Mouse (Mus musculus): ENCODE data around the gene Ctbs.
"Not testable (repeated sequence)": the region's sequence is repeated elsewhere in the genome, so short reads cannot be mapped to it uniquely, and the experiment has no call there.

The Ctbs gene

DNA sequence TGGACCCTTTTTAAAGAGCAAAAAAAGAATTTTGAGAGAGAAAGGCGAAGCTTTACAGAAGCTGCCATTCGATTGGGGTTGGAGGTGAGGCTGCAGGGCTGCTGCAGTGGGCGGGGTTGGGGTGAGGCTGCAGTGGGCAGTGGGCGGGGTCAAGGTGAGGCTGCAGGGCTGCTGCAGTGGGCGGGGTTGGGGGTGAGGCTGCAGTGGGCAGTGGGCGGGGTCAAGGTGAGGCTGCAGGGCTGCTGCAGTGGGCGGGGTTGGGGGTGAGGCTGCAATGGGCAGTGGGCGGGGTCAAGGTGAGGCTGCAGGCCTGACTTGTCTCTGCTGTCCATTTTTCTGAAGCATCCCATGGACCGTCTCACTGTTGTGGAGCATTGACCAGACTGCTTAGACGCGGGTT is 16.5 kb upstream of the Ctbs start:
- not testable (repeated sequence) for DNase-seq (ENCODE audit: low read depth in 1 of 2, low spot score in 2 of 2)

DNA sequence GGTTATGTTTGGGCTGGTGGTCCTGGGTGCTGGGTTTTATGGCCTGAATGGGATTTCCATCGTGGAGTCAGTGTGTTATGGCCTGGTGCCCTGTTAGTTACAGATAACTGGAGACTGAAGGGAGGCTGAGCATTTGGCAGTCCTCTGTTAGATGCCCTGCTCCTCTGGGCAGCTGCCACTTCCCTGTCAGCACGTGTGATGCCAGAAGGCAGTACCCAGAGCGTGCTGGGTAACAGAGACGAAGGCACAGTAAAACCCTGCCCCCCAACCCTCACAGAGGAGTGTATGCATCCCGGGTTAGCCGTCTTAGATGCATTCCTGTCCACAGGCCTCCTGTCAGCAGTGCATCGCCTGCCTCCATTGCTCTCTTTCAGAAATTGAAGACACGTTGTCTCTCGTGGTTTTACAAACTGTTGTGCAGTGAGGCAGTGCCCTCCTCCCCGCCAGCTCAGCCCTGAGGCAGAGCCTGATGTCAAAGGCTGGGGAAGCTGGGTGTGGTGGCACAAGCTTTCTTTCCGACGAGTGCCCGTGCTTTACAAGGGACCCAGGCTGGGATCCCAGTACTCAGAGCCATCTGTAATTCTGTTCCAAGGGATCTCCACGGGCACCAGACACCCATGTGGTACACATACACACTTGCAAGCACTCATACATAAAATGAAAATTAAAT is 15.8 kb upstream of the Ctbs start:
- no peak for DNase-seq (ENCODE audit: low read depth in 1 of 2, low spot score in 2 of 2)

DNA sequence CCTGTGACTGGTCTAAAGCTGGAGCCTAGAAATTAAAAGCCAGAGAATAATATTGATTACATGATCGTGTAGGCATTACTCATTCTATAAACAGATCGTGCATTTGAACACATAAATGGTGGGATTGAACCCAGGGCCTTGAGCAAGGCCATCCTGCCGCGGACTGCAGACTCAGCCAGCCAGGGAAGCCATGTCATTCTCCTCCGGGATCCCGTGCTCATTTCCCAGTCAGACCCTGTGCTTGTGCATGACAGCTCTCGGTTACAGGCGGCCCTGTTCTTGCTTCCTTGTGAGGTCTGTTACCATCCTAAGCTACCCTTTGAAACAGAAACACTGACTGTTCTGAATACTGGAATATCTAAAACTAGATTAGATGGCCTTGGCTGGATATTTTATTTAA is 14.9 kb upstream of the Ctbs start:
- DNase-seq (ENCODE audit: low read depth in 1 of 2, low spot score in 2 of 2), result no peak

DNA sequence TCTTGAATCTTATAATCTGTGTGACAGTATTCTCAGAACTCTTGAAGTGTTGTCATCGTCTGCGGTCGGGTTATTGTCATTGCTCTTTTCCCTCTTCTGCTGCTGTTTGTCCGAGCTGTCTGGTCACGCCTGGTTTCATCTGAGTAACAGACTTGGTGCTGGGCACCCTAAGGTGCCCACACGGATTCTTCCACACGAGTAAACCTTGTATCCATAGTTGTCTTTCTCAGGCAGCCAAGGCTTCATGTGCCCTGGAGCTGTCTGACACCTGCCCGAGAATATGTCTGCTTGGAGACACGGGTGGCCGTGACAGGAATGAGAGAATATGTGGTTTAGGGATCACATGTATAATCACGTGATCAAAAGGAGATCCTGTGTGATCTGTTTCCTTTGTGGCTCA is 14.1 kb upstream of the Ctbs start:
- DNase-seq (ENCODE audit: low read depth in 1 of 2, low spot score in 2 of 2), result no peak

DNA sequence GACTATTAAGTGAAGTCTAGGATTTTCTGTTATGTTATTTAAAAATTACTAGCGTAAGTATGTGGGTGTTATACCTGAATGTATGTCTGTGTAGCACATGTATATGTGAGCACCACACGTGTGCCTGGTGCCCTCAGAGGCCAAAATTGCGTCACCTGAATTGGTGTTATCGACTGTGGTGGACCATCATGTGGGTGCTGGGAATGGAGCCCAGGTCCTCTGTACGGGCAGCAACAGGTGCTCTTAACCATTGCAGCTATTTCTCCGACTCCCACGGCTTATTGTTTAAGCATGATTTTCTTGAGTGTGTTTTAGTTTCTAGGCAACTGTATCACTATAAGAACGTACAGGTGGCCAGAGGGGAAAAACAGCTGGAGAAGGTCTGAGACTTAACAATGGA is 13.5 kb upstream of the Ctbs start:
- no peak for DNase-seq (ENCODE audit: low read depth in 1 of 2, low spot score in 2 of 2)

DNA sequence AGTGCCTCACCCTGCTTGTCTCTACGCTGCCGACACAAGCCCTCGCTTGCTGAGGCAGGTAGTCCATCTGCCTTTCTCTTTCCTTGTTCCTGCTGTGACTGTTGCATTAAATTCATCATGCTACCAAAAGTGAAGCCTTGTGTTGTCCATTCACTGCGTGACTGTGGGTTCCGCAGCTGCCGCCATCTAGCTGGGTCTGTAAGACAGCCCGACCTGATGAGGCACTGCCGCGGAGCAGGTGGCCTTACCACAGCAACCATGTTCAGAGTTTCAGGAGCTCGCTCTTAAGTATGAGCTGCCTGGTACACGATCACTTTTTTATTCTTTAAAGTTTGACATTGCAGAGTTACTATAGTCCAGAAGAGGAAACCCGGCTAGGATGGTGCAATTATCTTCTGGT is 9.6 kb upstream of the Ctbs start:
- DNase-seq (ENCODE audit: low read depth in 1 of 2, low spot score in 2 of 2), result no peak

DNA sequence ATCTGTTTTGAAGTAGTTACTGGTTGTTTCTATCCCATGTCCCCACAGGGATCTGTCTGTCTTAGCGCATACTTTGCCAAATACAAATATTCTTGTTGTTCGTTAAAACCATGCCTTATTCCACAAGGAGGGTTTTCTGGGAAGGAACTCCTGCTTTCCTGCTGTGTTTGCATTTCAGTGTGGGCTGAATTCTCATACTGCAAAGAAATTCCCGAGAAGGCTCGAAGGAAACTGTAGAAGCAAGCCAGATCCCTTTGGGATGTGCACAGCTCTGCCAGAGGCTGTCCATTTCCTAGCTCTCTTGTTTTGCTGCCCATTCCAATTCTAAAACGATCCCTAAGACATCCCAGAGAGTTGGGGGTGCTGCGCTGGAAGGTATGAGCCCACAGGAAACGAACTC is 9.2 kb upstream of the Ctbs start:
- DNase-seq (ENCODE audit: low read depth in 1 of 2, low spot score in 2 of 2), result no peak

DNA sequence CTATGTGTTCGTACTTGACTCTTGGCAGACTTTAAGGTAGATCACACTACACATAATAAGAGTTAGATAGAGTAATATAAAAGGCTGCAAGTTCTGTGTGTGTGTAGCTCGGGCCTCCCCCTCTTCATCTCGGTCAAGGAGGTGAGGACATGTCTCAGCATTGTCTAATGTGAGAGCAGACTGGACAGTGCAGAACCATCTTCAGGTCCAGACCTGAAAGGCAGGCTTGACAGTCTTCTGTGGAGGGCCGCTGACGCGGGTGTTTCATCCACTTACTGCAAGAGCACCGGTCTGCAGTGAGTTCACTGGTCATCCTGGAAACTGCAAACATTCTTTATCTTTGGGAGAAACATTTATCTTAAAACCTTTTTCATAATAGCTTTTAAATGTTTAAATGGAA is 7.1 kb upstream of the Ctbs start:
- DNase-seq (ENCODE audit: low read depth in 1 of 2, low spot score in 2 of 2), result no peak

DNA sequence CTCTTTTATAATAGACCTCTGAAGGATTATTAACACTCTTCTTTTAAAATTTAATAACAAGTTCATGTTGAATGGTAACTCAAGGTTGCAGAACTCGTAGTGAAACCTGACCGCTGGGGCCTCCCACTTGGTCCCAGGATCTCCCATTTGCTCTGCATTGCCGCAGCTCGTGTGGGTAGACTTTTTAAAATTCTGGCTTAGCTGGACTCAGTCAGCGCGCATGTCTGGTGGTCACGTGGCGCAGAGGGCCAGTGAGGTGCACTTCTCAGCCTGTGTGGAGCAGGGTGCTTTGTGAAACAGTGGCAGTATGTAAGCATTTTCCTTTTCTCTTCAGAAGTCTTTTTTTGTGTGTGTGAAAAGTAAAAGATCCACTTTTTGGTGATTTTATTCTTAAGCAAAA is 6.7 kb upstream of the Ctbs start:
- no peak for DNase-seq (ENCODE audit: low read depth in 1 of 2, low spot score in 2 of 2)

DNA sequence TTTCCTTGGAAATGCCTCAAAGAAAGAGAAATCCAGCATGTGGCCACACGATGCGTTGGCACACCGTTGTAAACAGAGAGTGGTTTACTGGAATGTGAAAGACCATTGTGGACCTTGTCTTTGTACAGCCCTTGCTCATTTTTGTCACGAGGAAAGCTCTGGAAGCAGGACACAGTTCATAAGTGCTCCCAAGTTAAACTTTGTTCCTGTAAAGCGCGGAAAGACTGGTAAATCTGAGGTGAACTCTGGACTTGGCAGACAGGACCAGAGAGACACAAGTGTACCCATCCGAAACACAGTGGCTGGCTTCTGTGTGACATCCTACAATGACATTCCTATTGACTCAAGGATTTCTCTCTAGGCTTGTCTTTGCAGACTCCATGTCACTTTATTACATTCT is 6.2 kb upstream of the Ctbs start:
- no peak for DNase-seq (ENCODE audit: low read depth in 1 of 2, low spot score in 2 of 2)

DNA sequence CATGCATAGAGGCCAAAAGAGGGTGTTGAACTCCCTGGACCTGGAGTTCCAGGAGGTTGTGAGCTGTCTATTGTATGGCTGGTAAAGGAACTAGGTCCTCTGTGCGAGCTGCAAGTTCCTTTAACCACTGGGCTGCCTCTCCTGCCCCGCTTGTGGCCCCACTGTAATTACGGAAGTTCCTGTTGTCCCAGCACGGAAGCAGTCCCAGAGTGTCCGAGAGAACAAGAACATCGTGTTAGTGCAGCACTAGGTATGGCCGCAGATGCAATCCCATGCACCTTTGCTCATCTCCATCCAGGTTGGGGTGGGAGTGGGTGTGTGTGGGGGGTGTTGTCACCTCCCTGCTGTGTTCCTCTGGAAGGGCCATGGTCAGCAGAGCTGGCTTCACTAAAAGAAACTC is 4.7 kb upstream of the Ctbs start:
- DNase-seq (ENCODE audit: low read depth in 1 of 2, low spot score in 2 of 2), result peak in 1 of 2 experiments; percentile 29

DNA sequence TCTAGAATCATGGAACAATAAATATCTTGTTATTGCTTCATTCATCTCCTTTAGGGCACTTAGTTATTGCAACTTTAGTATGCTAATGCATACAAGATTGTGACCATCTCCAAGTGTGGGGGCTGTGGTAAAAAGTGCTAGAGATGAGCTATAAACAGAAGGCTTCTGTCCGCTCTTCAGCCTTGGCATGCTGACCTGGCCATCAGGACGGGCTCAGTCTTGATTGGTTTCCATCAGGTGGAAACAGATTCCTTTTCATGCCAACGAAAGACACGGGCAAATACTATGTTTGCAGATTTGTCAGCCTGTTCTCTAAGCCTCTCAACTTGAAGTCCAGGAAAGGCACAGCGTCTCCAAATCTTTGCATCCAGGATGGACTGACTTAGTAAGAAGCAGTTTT is 2.4 kb upstream of the Ctbs start:
- no peak for DNase-seq (ENCODE audit: low read depth in 1 of 2, low spot score in 2 of 2)

DNA sequence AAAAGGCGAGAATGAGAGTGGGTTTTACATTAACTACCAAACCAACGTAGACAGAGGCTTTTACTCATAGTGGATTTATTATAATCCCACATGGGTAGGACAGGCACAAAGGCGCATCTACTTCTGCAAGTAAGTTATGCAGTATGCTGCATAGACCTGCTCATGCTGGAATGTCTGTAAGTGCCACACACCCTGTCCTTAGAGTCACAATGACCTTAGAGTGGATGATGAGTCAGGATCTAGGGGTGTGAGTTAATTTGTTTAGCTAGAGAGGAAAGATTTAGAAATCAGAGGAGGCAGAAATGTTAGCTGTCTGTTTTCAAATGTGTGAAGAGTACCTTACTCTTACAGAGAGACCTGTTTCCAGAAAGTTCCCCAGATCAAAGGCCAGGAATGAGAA is 2.0 kb upstream of the Ctbs start:
- DNase-seq (ENCODE audit: low read depth in 1 of 2, low spot score in 2 of 2), result no peak

DNA sequence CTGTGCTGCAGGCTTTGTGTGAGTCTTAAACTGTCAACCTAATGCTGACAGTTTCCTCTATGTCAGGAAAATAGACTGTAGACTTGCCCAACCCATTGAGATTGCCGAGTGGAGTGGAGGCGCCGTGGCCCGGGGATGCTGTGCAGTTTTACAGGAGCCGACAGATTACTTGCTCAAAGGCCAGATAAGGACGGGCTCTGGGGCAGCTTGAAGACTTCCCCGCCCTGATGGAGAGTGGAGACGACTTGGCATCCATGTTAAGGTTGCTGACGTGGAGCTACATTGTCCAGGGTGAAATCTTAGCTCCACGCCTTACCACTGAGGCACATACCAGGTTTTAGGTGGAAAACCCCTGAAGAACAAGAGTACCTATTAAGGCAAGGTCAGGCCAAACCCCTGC is 1.2 kb upstream of the Ctbs start:
- no peak for DNase-seq (ENCODE audit: low read depth in 1 of 2, low spot score in 2 of 2)

DNA sequence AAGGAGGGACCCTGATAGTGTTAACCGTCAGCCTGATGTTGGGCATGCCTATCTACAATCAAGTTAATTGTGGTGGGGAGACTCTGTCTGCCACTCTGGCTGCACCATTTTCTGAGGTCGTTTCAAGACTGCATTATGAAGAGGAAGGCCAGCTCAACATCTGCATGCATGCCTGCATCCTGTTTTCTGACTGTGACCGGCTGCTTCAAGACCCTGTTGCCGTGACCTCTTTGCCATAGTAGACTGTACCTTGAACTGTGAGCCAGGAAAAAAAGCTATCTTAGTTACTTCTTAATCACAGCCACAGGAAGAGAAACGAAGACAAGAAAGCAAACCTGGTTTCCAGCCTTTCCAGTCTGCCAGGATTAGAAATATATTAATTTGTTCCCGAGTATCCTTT is 626 bp upstream of the Ctbs start:
- no peak for DNase-seq (ENCODE audit: low read depth in 1 of 2, low spot score in 2 of 2)

DNA sequence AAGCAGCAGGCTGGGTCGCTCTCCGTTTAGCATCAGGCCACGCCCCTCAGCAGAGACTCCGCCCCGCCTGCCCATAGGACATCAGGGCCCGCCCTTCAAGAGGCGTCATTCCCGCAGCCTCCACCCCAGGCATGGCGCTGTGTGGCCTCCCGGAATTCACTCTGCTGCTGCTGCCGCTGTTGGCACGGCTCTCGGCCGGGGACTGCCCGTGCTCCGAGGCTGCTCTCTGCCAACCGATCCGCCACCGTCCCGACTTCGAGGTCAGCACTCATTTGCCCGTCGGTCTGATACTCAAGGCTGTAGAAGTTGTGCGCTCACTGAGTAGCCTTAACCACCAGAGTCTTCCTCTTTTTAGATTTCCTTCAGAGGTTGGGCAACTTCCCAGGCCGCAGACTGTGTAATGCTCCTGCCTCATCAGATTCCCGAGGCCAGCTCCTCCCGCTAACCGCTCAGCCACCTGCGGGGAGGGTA is 811 bp downstream of the Ctbs start:
- peak; percentile 73 to 90 for DNase-seq (ENCODE audit: low read depth in 1 of 2, low spot score in 2 of 2)

DNA sequence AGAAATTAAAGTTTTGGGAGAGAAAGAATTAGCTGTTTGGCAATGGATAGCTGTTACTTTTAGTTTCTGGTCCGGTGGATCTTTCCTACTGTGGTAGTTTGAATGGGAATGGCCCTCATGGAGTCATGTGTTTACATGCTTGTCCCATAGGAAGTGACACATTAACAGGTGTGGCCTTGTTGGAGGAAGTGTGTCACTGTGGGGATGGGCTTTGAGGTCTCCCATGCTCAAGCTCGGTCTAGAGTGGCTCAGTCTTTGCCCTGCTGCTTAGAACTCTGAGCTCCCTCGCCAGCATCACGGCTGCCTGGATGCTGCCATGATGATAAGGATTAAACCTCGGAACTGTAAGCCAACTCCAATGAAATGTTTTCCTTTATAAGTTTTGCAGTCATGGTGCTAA is 1.8 kb downstream of the Ctbs start:
- DNase-seq (ENCODE audit: low read depth in 1 of 2, low spot score in 2 of 2), result no peak

DNA sequence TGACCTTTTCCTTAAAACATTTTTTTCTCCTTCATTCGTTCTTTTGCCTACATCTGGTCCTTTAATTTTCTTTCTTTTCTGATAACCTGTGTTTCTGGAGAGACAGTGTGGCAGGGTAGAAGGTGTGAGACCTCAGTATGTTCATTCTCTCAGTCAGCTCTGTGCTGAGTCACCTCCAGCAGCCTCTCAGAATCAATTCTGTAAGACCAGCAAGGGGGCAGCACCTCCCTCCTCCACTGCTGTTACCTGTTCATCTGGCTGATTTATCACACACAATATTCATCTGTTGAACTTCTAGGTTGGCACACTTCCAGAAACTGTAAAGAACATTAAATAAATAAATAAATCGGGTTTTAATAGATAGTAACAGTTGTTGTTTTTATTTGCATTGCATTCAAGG is 13.3 kb downstream of the Ctbs start:
- no peak for DNase-seq (ENCODE audit: low read depth in 1 of 2, low spot score in 2 of 2)

DNA sequence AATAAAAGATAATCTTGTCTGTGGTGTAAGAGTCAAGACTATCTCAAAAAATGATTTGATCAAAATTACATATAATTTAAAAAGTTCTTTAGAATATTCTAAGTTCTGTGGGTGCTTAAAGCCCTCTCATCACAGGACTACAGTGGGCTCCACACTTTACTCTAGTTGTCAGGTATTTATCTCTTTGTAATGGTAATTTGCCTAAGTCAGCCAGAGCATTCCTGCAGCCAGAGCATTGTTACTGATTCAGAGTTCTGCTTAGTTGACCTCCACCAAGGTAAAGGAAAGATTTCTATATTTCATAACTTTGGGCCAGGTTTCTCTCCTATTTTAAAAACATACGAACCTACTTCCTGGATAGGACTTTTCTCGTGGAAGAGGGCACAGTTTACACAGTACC is 19.6 kb downstream of the Ctbs start:
- no peak for DNase-seq (ENCODE audit: low read depth in 1 of 2, low spot score in 2 of 2)

DNA sequence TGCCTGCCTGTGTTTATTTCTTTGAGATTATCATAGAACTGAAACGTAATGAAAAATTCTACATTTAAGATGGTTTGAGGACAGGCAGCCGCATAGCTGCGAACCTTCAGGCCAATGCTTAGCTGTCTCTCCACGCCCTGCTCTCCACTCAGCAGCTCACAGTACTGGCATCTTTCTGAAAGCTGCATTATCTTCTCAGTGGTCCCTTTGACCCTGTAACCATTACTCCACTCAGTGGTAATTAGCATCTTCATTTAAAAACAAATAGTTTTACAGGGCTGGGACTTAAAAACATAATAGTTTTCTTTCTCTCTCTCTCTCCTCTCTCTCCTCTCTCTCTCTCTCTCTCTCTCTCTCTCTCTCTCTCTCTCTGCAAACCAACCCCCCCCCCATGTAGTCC is 23.1 kb downstream of the Ctbs start:
- DNase-seq (ENCODE audit: low read depth in 1 of 2, low spot score in 2 of 2), result no peak

DNA sequence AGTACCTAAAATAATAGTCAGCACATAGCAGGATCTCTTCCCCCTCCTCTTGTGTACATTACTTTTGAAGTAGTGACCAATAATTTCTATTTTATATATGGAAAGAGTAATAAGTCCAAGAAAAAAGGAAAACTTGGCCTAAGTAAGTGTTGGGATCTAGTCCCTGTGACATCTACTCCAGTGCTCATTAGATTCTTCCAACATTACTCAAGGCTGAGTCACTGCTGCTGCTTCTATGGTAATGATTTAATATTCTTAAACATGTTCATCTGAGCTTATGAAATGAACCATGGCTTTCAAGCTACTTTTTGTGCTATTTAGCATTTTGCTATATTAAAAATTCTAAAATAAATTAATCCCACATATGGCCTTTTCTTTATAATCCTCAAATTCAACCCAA is 24.1 kb downstream of the Ctbs start:
- DNase-seq (ENCODE audit: low read depth in 1 of 2, low spot score in 2 of 2), result no peak

DNA sequence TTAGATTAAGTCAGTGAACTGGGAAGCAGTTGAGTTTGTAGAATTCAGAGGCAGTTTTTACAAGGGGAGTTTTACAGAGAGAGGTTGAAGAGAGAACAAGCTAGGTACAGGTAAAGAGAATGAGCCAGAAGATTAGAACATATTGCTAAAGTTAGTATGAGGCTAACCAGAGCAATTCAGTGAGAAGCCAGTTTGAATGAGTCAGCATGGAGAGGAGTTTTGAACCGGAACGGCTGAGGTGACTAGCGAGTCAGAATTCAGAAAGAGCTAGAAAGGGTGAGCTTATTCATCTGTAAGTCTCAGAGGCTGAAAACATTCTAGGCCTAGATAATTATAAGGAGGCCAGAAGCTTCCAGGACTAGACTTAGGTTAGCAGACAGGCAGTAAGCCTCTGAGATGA is 24.8 kb downstream of the Ctbs start:
- DNase-seq (ENCODE audit: low read depth in 1 of 2, low spot score in 2 of 2), result no peak

DNA sequence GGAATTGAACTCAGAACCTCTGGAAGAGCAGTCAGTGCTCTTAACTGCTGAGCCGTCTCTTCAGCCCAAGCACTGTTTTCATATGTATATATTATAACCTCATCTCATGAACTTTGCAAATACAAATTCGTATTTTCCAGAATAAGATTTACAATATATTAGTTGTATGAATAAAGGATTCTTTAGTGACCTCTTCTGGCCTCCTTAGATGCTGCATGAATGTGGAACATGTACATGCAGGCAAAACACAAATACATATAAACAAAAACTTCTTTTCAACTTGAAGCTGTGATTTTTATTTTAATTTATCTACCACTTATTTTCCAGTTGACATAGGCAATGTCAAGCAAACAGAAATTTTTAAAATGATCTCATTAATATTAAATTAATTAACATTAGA is 32.4 kb downstream of the Ctbs start:
- DNase-seq (ENCODE audit: low read depth in 1 of 2, low spot score in 2 of 2), result no peak

DNA sequence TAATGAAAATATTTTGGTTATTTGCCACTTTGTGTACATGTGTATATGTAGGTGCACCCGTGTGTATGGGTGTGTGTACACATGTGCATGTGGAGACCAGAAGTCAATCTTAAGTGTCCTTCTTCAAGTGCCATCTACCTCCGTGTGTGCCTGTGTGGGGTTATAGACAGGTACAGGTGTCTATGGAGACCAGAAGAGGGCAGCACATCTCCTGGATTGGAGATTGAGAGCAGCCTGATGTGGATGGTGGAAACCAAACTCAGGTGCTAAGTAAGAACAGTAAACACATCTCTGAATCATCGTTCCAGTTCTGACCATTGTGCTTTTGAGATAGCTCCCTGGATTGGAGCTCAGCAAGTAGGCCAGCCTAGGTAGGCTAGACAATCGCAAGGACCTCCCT is 36.9 kb downstream of the Ctbs start:
- no peak for DNase-seq (ENCODE audit: low read depth in 1 of 2, low spot score in 2 of 2)

Measured in monocyte, adult 2 months (primary cell).